Mouse (Mus musculus) neural tube, embryonic 15.5 days (tissue): ENCODE measurements at regions not wholly inside any gene's neighbourhood (a gene's known extent, or its start where the extent isn't known, plus 50 kb on each side); places are given as distances from the start of the nearest gene placed in this dataset.

Experiments used
- ATAC-seq: fragments of 200-750 bp; cut with Nextera tagmentation; 2 replicates; pipeline ENCODE4 v1.8.0; 2017; ENCODE audit warnings: mild to moderate bottlenecking, moderate TSS enrichment, moderate library complexity; ENCODE audit not compliant: low FRiP score
- H3K27ac ChIP-seq: fragments of 300-500 bp; sonication (generic); replicated peaks from 2 replicates; pipeline ENCODE4 v1.5.1; 2015; ENCODE audit warnings: mild to moderate bottlenecking, inconsistent platforms
- H3K27me3 ChIP-seq: fragments of 300-500 bp; sonication (generic); replicated peaks from 2 replicates; pipeline ENCODE4 v1.6.1; 2015; ENCODE audit warnings: inconsistent platforms
- H3K36me3 ChIP-seq: fragments of 300-500 bp; sonication (generic); 2 replicates; pipeline ENCODE4 v1.6.1; 2015; ENCODE audit warnings: inconsistent platforms
- H3K4me1 ChIP-seq: fragments of 300-500 bp; sonication (generic); 2 replicates; pipeline ENCODE4 v1.6.1; 2015; ENCODE audit warnings: inconsistent platforms
- H3K4me2 ChIP-seq: fragments of 300-500 bp; sonication (generic); 2 replicates; pipeline ENCODE4 v1.6.1; 2015; ENCODE audit warnings: inconsistent platforms, mild to moderate bottlenecking, moderate library complexity
- H3K4me3 ChIP-seq: fragments of 300-500 bp; sonication (generic); replicated peaks from 2 replicates; pipeline ENCODE4 v1.5.1; 2015; ENCODE audit warnings: mild to moderate bottlenecking, inconsistent platforms
- H3K9ac ChIP-seq: fragments of 300-500 bp; sonication (generic); replicated peaks from 2 replicates; pipeline ENCODE4 v1.6.1; 2015; ENCODE audit warnings: mild to moderate bottlenecking, inconsistent platforms
- H3K9me3 ChIP-seq: fragments of 300-500 bp; sonication (generic); replicated peaks from 2 replicates; pipeline ENCODE4 v1.6.1; 2016; ENCODE audit warnings: inconsistent platforms
- WGBS: fragments of 180-500 bp; shearing (Covaris S2); methylation state at CpG from one replicate; pipeline ENCODE4 v1.1.7; 2015; ENCODE audit warnings: mixed read lengths; 5-methylcytosine and 5-hydroxymethylcytosine counted together

- Histone ChIP-seq H3K27ac (no peak overlapping the region), H3K27me3 (no peaks in the 10 kb centered on the region), H3K9ac (no peak overlapping the region), H3K4me1 (no peaks in the 10 kb centered on the region), H3K36me3 (no peaks in the 10 kb centered on the region), H3K4me3 (no peak overlapping the region), H3K9me3 (no peaks in the 10 kb centered on the region), H3K4me2 (no peak overlapping the region)
- no peak for ATAC-seq
Measured at GRCm38 (mm10) chr16:47289730-47290129, 791.4 kb upstream of the Nectin3 start.

DNA sequence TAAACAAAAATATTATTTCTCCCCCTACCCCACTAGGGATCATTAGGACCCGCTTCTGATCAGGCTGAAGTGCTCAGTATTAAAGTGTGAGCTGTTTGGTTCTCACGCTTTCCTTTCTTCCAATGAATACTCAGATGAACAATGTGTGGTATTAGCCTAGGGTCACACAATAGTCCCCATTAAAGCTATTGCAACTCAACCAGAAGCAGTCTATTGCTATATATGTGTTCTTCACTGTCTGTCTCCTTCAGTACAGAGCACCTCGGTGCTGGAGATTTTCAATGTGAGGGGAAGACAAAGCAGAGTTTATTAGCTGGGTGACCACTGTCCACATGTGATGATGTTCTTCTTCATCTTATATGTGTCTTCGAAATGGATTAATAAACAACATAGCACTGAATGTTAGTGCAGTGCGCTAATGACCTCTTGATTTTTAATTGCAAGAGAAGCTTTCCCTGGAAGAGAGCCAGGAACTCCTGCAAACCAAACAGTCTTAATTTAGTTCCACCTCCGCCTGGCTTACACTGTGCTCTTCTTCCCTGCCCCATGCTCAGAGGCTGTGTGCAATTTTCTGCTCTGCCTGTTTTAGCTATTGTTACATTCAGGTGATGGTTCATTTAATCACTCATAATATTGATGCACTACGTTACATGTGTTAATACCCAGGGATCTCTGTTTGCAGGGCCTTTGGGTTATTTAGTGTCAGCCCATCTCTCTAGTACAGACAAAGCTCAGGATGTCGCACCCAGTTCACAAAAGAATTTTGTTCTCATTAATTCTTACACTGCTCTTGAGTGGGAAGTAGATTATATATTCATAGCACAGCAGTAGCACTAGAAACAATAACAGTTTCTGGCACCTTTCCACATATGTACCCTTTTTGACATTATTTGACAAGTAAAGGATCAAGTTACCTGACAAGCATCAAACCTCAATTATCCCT is 768.7 kb upstream of the Nectin3 start:
- Histone ChIP-seq H3K27me3 (no peaks in the 10 kb centered on the region), H3K9ac (no peak overlapping the region), H3K4me1 (no peaks in the 10 kb centered on the region), H3K27ac (no peak overlapping the region), H3K36me3 (no peaks in the 10 kb centered on the region), H3K4me3 (no peak overlapping the region), H3K9me3 (no peaks in the 10 kb centered on the region), H3K4me2 (no peak overlapping the region)
- ATAC-seq, result peak; percentile 61; the same call in 1 of the 2 replicates
- WGBS, result 60% methylated on average over 8 of the region's 8 CpGs
